Mouse (Mus musculus) thymus, postnatal 4 days (tissue): ENCODE results near the gene Gzf1.

ENCODE experiments used
- DNase-seq: peaks from one replicate; pipeline ENCODE4 v3.0.0; 2021

Gzf1 gene

DNA sequence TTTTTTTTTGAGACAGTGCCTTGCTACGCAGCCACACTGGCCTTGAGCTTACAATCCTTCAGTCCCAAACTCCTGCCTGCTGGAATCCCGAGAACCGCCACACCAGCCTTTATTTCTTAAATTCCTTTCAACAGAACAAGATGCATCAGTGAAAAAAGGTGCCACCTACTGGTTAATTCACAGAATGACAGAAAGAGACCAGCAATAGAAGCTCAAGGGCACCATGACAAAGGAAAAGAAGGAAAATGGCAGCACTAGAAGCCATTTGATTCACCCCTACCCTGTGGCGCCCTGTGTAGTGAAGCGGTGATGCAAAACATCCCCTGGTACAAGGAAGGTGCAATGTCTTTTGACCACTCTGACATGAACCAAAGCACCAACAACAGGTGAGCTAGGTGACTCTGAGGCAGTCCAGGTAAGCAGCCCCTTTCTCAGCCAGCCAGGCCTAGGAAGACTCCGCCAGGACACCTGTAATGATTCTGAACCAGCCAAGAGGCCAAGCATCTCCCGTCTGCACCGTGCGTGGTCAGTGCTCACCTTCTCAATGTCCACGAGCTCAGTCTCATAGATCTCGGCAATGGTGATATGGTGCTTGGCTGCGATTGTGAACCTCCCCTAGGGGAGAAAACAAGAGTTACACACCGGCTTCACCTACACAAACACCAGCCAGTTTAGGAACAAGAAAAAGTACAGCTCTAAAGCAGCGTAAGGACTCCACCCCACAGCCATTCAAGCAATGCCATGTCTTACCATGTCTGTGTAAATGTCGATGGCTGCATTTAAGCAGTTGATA is 25.8 kb downstream of the Gzf1 start:
- DNase-seq = no peak

DNA sequence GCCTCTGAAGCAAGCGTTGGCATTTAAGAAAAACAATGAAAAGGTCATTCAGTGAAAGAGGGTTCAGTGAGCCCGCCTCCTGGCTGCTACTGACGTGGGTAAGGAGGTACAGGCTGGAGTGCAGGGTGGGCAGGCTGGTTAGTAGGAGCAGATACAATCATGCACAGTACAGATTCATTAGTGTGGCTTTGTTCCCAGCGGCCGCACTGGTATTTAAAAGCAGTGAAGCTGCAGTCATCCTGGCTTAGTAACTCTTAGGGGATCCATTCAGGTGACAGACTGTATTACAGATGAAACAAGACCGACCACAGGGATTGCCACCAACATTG is 26.3 kb downstream of the Gzf1 start:
- DNase-seq = no peak

DNA sequence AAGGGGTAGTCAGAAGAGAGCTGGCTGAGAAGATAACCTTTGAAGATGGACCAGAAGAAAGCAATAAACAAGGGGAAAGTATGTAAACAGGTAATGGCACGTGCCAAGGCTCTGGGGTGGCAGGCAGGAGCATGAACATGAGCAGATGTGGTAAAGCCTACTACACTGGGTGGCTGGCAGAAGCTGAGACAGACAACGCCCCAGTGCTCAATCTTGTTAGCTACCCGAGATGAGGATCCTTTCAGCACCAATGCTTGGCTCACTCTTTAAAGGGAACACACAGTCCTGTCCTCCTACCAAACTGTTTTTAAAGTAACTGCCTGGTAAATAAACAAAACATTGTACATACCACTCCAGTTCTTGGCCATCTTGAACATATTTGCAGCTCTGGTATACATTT is 31.5 kb downstream of the Gzf1 start:
- DNase-seq = no peak

DNA sequence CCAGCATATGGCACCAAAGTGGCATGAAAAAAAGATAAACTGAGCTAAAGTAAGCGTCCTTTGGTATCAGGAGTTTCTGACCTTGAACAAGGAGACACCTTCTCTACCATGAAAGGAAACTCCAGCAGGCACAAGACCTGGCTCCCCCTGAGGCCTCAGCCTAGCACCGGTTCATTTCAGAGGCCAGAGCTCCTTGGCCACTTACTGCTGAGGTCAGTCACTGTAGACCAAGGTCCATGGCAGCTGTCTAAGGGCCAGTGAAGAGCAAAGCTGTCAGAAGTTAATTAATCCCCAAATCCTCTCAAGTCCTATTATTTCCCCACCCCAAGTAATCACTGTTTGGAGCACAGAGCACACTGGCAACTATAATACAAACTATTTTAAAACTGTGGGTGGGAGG is 36.2 kb downstream of the Gzf1 start:
- no peak for DNase-seq

DNA sequence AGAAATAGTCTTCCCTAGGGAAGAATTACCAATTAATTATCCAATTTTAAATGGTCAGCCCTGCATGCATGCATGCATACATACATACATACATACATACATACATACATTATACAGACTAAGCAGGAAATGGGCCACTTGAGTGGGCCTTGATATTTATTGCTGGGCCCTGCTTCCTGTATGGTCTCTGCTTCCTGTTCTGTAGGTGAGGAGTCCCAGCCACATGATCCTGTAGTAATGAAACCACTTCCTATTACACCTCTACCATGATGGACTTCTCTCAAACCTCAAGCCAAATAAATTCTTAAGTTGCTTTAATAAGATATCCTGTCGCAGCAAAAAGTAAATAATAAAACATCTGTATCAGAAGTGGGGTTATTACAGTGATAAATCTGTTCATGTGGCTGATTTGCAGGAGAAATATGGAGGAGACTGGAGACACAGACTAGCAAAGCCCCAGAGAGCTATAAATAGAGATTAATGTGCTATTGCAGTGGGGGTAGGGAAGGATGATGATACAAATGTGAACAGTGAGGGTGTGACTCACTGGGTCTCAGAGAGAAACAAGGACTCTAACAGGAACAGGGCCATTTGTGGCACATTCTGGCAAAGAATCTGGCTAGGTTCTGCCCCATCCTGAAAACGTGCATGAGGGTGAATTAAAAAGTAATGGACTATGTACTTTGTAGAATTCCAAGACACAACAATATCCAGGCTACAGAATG is 38.6 kb downstream of the Gzf1 start:
- DNase-seq = no peak

DNA sequence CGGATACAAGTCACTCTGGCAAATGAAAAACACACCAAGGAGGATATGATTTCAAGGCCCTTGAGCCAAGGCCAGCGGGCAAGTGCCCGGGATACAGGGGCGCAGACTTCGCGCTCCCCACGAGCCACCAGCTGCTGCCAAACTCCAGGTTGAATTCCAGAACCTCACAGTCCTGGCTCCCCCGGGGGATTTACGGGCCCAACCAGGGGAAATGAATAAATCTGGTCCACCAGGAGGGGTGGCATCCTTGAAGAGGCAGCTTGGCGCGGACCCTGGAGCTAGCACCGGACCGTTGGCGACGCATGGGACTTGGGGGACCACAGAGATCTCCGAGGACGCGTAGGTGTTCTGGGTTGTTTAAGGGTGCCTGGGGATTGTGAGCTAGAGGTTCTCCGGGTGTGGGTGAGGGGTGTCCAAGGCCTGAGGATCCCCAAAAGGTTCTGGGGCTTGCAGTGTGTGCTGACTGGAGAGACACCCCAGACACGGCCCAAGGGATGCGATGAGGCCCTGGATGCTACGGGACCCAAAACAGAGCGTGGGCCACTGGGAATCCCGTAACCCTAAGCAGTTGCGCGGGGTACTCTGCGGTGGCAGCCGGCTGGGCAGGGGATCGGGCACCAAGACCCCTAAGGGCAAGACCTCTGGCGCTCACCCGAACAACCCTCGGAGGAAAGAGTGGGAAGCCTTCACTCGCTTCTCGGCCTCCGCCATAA is 50.9 kb downstream of the Gzf1 start:
- DNase-seq = no peak

DNA sequence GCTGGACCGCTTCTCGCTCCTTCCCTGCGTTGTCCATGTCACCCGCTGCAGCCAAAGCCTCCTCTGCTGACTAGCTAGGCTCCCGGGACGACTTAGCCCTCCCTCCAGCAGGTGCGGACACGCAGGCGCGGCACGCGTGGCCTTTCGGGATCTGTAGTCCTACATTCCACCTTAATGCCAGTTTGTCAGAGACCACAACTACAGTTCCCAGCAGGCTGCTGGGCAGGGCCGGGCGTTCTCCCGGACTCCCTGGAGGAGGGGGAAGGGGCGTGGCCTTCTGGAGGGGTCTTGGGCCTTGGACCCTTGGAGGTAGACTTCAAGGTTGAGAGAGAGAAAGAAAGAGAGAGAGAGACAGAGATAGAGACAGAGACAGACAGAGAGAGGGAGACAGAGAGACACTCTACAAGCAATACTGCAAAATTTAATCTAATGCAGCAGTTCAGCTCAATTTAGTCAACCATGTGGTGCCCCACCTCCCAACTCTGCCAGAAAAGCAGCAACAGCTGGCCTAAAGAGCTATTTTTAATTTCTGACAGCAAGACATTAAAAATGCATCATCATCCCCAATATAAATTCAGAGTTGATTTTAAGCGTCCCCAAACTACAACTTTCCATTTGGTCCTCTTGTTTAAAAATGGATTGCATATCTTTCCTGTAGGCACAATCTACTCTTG is 51.6 kb downstream of the Gzf1 start, which contains the start of gene Napb:
Gene Napb (minus strand): TSS at position 141 of the 674 bp plus-strand sequence.
- peak; percentile 83 for DNase-seq
